Comparison of ENCODE assay signal across 12 mouse cellular contexts in genomic region chr9:96238286-96238685, GRCm38 (mm10).
"Had no signal": no experiment of that assay in that cellular context is flagged by ENCODE, and none has a peak within 500 bp of the region (broad histone marks: within the 10 kb centered on the region; RNA-seq: fewer than 3 reads in every experiment).

No protein-coding gene starts in this region.

- H3K9ac ChIP-seq: kidney, embryonic 15.5 days; liver, embryonic 15.5 days; lung, embryonic 15.5 days; midbrain, embryonic 12.5 days had no signal

- DNase-seq: kidney, adult 18-20 months; kidney, postnatal 25 days; lung, postnatal 14 days had no signal

- H3K9me3 ChIP-seq: kidney, embryonic 15.5 days; limb, embryonic 10.5 days; liver, embryonic 15.5 days; lung, embryonic 15.5 days; megakaryocyte, embryonic 14.5 days; midbrain, embryonic 12.5 days had no signal

- H3K27me3 ChIP-seq: kidney, embryonic 15.5 days; liver, embryonic 15.5 days; lung, embryonic 15.5 days; megakaryocyte, embryonic 14.5 days; midbrain, embryonic 12.5 days had no signal

- H3K27ac ChIP-seq: kidney, embryonic 15.5 days; left cerebral cortex, adult 2 months; limb, embryonic 10.5 days; liver, embryonic 15.5 days; lung, embryonic 15.5 days; macrophage; midbrain, embryonic 12.5 days; stomach, postnatal 0 days had no signal

- H3K4me1 ChIP-seq: lung, embryonic 15.5 days had no signal

- H3K4me3 ChIP-seq: kidney, embryonic 15.5 days; left cerebral cortex, adult 2 months; limb, embryonic 10.5 days; liver, embryonic 15.5 days; lung, embryonic 15.5 days; megakaryocyte, embryonic 14.5 days; midbrain, embryonic 12.5 days had no signal

- H3K36me3 ChIP-seq: liver, embryonic 15.5 days; lung, embryonic 15.5 days; midbrain, embryonic 12.5 days had no signal

- H3K4me2 ChIP-seq: kidney, embryonic 15.5 days; liver, embryonic 15.5 days; lung, embryonic 15.5 days; midbrain, embryonic 12.5 days had no signal
